Mouse (Mus musculus) limb, embryonic 15.5 days (tissue): ENCODE measurements around the gene Gfod2. TPM values are rescaled to one million over a fixed set of nuclear protein-coding genes. Genes with fewer than 3 reads are reported as not detected.

Source experiments
- ATAC-seq: fragments of 200-750 bp; cut with Nextera tagmentation; 2 replicates; pipeline ENCODE4 v1.8.0; 2017; ENCODE audit warnings: low read depth, moderate TSS enrichment; ENCODE audit not compliant: insufficient number of reproducible peaks, low FRiP score, low TSS enrichment
- H3K27ac ChIP-seq: fragments of 300-500 bp; sonication (generic); 2 replicates; pipeline ENCODE4 v1.5.1; 2015; ENCODE audit warnings: moderate library complexity, mild to moderate bottlenecking, inconsistent platforms
- H3K27me3 ChIP-seq: fragments of 300-500 bp; sonication (generic); 2 replicates; pipeline ENCODE4 v1.6.1; 2015; ENCODE audit warnings: inconsistent platforms
- H3K36me3 ChIP-seq: fragments of 300-500 bp; sonication (generic); 2 replicates; pipeline ENCODE4 v1.6.1; 2015; ENCODE audit warnings: inconsistent platforms
- H3K4me1 ChIP-seq: fragments of 300-500 bp; sonication (generic); 2 replicates; pipeline ENCODE4 v1.6.1; 2015; ENCODE audit warnings: inconsistent platforms
- H3K4me2 ChIP-seq: fragments of 300-500 bp; sonication (generic); 2 replicates; pipeline ENCODE4 v1.6.1; 2015; ENCODE audit warnings: mild to moderate bottlenecking, inconsistent platforms
- H3K4me3 ChIP-seq: fragments of 300-500 bp; sonication (generic); 2 replicates; pipeline ENCODE4 v1.5.1; 2015; ENCODE audit warnings: mild to moderate bottlenecking, inconsistent platforms
- H3K9ac ChIP-seq: fragments of 300-500 bp; sonication (generic); 2 replicates; pipeline ENCODE4 v1.6.1; 2015; ENCODE audit warnings: inconsistent platforms
- H3K9me3 ChIP-seq: fragments of 300-500 bp; sonication (generic); 2 replicates; pipeline ENCODE4 v1.6.1; 2016; ENCODE audit warnings: inconsistent platforms
- WGBS: fragments of 180-500 bp; shearing (Covaris S2); methylation state at CpG from one replicate; pipeline ENCODE4 v1.1.7; 2015; 5-methylcytosine and 5-hydroxymethylcytosine counted together
- polyA plus RNA-seq: library from polyadenylated mRNA; unstranded; fragments of >200 nt; fragmentation: Nextera tagmentation; extraction: Ambion mirVana; gene quantifications from 2 replicates; pipeline ENCODE4 v1.2.1, GENCODE M21; 2015

Gene Gfod2
- polyA plus RNA-seq, 1 experiment from 2014 or later: 20.1 TPM

GRCm38 (mm10) chr8:105689256-105689982 is 69.0 kb downstream of the Gfod2 start:
- Histone ChIP-seq H3K4me2 (no peak overlapping the region), H3K4me1 (peaks cover 22% of the 10 kb centered on the region), H3K9me3 (no peaks in the 10 kb centered on the region), H3K9ac (no peak overlapping the region), H3K27ac (no peak overlapping the region), H3K36me3 (0 out of 2 replicates have a peak, but pooled peaks cover 4% of the 10 kb centered on the region), H3K4me3 (no peak overlapping the region), H3K27me3 (peaks cover 5% of the 10 kb centered on the region)
- no peak for ATAC-seq
- 59% methylated on average over 35 of the region's 35 CpGs for WGBS

GRCm38 (mm10) chr8:105688242-105688752 is 70.2 kb downstream of the Gfod2 start:
- Histone ChIP-seq H3K9me3 (no peaks in the 10 kb centered on the region), H3K9ac (no peak overlapping the region), H3K27me3 (no peaks in the 10 kb centered on the region; the same call in 1 of the 2 replicates), H3K27ac (no peak overlapping the region), H3K4me2 (no peak overlapping the region), H3K4me1 (peaks cover 12% of the 10 kb centered on the region), H3K36me3 (peaks cover 16% of the 10 kb centered on the region), H3K4me3 (no peak overlapping the region)
- 69% methylated on average over 14 of the region's 14 CpGs for WGBS
- ATAC-seq: no peak

DNA sequence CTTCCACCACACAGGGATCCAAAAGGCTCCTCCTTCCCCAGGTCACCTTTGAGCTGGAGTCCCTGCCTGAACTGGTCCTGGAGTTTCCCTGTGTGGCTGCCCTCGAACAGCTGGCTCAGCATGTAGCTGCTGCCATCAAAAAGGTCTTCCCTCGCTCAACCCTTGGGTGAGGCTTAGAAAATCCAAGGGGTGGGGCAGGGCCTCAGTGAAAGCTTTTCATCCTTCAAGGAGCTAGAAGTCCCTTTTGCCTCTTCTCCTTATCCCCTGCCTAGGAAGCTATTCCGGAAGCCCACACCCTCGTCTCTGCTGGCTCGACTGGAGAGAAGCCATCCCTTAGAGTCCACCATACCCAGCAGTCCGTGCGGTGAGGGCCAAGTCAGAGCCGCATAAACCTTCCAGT is 71.0 kb downstream of the Gfod2 start:
- H3K9ac ChIP-seq: no peak overlapping the region
- no peak for ATAC-seq
- 63% methylated on average over 8 of the region's 8 CpGs for WGBS

DNA sequence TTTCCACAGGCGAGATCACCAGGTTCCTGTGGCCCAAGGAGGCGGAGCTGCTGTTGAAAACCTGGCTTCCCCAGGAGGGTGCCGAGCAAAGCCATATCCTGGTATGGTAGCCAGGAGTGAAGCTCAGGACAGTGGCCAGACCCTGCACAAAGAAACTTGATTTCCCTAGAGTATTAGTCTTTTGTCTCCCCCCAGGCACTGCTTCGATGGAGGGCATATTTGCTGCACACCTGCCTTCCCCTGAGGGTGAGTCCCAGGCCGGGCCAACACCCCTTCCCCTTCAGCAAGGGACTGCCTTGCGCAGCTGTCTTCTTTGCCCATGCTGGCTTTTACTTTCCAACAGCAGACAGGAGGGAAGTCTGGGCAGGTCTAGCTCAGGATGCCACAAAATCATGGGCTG is 71.9 kb downstream of the Gfod2 start:
- H3K27ac ChIP-seq: no peak overlapping the region
- H3K9me3 ChIP-seq: no peaks in the 10 kb centered on the region
- peaks cover 32% of the 10 kb centered on the region for H3K36me3 ChIP-seq
- H3K27me3 ChIP-seq: no peaks in the 10 kb centered on the region; the same call in 1 of the 2 replicates
- peaks cover 12% of the 10 kb centered on the region for H3K4me1 ChIP-seq
- WGBS: 50% methylated on average over 6 of the region's 6 CpGs
- H3K4me2 ChIP-seq: no peak overlapping the region
- no peak for ATAC-seq
- H3K9ac ChIP-seq: no peak overlapping the region
- no peak overlapping the region for H3K4me3 ChIP-seq

More for the DNA sequence above, 71.0 kb downstream of the Gfod2 start:
- no peaks in the 10 kb centered on the region; the same call in 1 of the 2 replicates for H3K27me3 ChIP-seq
- peaks cover 12% of the 10 kb centered on the region for H3K4me1 ChIP-seq
- H3K9me3 ChIP-seq: no peaks in the 10 kb centered on the region
- H3K4me2 ChIP-seq: no peak overlapping the region
- H3K27ac ChIP-seq: no peak overlapping the region
- no peak overlapping the region for H3K4me3 ChIP-seq
- peaks cover 23% of the 10 kb centered on the region for H3K36me3 ChIP-seq

DNA sequence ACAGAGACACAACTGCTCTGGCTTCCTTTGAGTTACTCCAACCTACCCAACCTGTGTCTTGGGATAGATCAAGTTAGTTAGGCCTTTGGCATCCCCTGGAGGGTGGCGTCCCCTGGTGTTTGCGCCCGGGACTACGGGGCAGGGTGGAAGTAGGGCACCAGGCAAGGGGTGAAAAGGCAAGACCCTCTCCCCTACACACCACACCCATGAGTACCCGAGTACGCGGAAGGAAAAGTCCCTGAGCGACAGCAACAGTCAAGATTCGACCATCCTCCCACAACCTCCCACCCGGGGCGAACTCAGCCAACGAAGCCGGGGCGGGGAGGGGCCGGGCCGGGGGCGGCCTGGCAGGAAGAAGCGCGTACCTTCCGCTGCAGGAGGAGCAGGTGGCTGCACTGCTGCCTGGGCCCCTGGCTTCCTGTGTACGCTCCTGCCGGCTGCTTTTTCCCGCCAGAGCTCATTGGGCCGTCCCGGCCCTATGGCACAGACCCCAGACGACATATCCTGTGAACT is 72.6 kb downstream of the Gfod2 start, which contains the start of gene Carmil2:
Carmil2 (plus strand) TSS at position 479 of the 513 bp plus-strand sequence.
- Histone ChIP-seq H3K9me3 (no peaks in the 10 kb centered on the region), H3K27ac (no peak within 1 kb of the TSS), H3K36me3 (peaks cover 39% of the 10 kb centered on the region), H3K4me3 (peak within 1 kb of the TSS; percentile 20), H3K4me2 (peak within 1 kb of the TSS; percentile 48), H3K4me1 (peaks cover 12% of the 10 kb centered on the region), H3K9ac (0 out of 2 replicates have a peak within 1 kb of the TSS, but pooled peaks have one; percentile 2), H3K27me3 (no peaks in the 10 kb centered on the region; the same call in 1 of the 2 replicates)
- ATAC-seq: 0 out of 2 replicates have a peak, but pooled peaks have one; percentile 31
- WGBS: 6% methylated on average over 25 of the region's 26 CpGs

DNA sequence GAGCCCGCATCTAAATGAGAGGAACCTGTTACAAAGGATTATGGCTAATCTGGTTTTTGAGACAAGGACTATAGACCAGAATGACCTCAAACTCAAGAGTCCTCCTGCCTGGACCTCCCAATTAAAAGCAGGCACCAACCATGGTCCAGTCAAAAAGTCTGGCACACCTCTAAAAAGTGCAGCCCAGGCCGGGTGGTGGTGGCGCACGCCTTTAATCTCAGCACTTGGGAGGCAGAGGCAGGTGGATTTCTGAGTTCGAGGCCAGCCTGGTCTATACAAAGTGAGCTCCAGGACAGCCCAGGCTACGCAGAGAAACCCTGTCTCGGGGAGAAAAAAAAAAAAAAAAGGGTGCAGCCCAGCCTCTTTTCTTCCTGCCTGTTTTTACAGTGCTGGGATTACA is 73.1 kb downstream of the Gfod2 start:
- 63% methylated on average over 7 of the region's 7 CpGs for WGBS
- Histone ChIP-seq H3K27ac (no peak overlapping the region), H3K4me3 (no peak overlapping the region), H3K36me3 (peaks cover 44% of the 10 kb centered on the region), H3K4me2 (no peak overlapping the region), H3K9me3 (no peaks in the 10 kb centered on the region), H3K4me1 (peaks cover 12% of the 10 kb centered on the region), H3K9ac (no peak overlapping the region), H3K27me3 (no peaks in the 10 kb centered on the region; the same call in 1 of the 2 replicates)
- no peak for ATAC-seq

- no peak overlapping the region for H3K4me3 ChIP-seq
- no peaks in the 10 kb centered on the region for H3K9me3 ChIP-seq
- no peak overlapping the region for H3K27ac ChIP-seq
- no peak overlapping the region for H3K4me2 ChIP-seq
- 84% methylated on average over 1 of the region's 1 CpGs for WGBS
- ATAC-seq: no peak
- peaks cover 93% of the 10 kb centered on the region for H3K36me3 ChIP-seq
- no peak overlapping the region for H3K9ac ChIP-seq
- no peaks in the 10 kb centered on the region for H3K4me1 ChIP-seq
- no peaks in the 10 kb centered on the region for H3K27me3 ChIP-seq
Measured at GRCm38 (mm10) chr8:105677891-105678290, 80.6 kb downstream of the Gfod2 start.

Other genes with a start within 250 kb of the Gfod2 start
- 1.2 and 1.9 TPM in 2 replicates for gene Hsd11b2, start 239.9 kb downstream of the Gfod2 start, polyA plus RNA-seq
- gene Atp6v0d1, start 192.6 kb downstream of the Gfod2 start, polyA plus RNA-seq: 97.4 and 103 TPM in 2 replicates
- 20.9 and 24.6 TPM in 2 replicates for gene Ripor1, start 153.4 kb downstream of the Gfod2 start, polyA plus RNA-seq
- 93.8 and 108 TPM in 2 replicates for gene Ctcf, start 122.1 kb downstream of the Gfod2 start, polyA plus RNA-seq
- 1.8 and 2.4 TPM in 2 replicates for gene Agrp, start 121.3 kb downstream of the Gfod2 start, polyA plus RNA-seq
- gene Carmil2, start 72.4 kb downstream of the Gfod2 start, polyA plus RNA-seq: 0.47 and 0.58 TPM in 2 replicates
- 62.6 and 63.2 TPM in 2 replicates for gene Acd, start 57.6 kb downstream of the Gfod2 start, polyA plus RNA-seq
- 15.2 and 17.5 TPM in 2 replicates for gene Pard6a, start 57.5 kb downstream of the Gfod2 start, polyA plus RNA-seq
- 0.12 TPM in 1 of 2 replicates, not detected in the other for gene 4933405L10Rik, start 51.0 kb downstream of the Gfod2 start, polyA plus RNA-seq
- gene Enkd1, start 50.5 kb downstream of the Gfod2 start, polyA plus RNA-seq: 21.7 and 23.0 TPM in 2 replicates
- 11.1 and 11.7 TPM in 2 replicates for gene Ranbp10, start 68.7 kb upstream of the Gfod2 start, polyA plus RNA-seq
- gene Tsnaxip1, start 69.1 kb upstream of the Gfod2 start, polyA plus RNA-seq: 0.28 and 0.47 TPM in 2 replicates
- 42.3 and 44.7 TPM in 2 replicates for gene Cenpt, start 94.6 kb upstream of the Gfod2 start, polyA plus RNA-seq
- 71.2 and 73.0 TPM in 2 replicates for gene Thap11, start 96.5 kb upstream of the Gfod2 start, polyA plus RNA-seq
- 195 and 202 TPM in 2 replicates for gene Nutf2, start 101.9 kb upstream of the Gfod2 start, polyA plus RNA-seq
- gene Edc4, start 122.2 kb upstream of the Gfod2 start, polyA plus RNA-seq: 47.3 and 49.5 TPM in 2 replicates
- gene Nrn1l, start 134.9 kb upstream of the Gfod2 start, polyA plus RNA-seq: 0.26 and 0.41 TPM in 2 replicates
- 36.1 and 38.6 TPM in 2 replicates for gene Pskh1, start 141.8 kb upstream of the Gfod2 start, polyA plus RNA-seq
- 0.96 and 1.1 TPM in 2 replicates for gene Ctrl, start 175.2 kb upstream of the Gfod2 start, polyA plus RNA-seq
- gene Psmb10, start 179.8 kb upstream of the Gfod2 start, polyA plus RNA-seq: 30.0 and 30.7 TPM in 2 replicates
- gene Lcat, start 184.7 kb upstream of the Gfod2 start, polyA plus RNA-seq: 3.1 and 3.2 TPM in 2 replicates
- gene Slc12a4, start 207.4 kb upstream of the Gfod2 start, polyA plus RNA-seq: 57.6 and 62.7 TPM in 2 replicates
- not detected in 2 replicates for gene Dpep3, start 220.8 kb upstream of the Gfod2 start, polyA plus RNA-seq
- gene Dus2, start 232.7 kb upstream of the Gfod2 start, polyA plus RNA-seq: 22.3 and 25.2 TPM in 2 replicates
- gene Dpep2nb, start 247.3 kb upstream of the Gfod2 start, polyA plus RNA-seq: not detected in 2 replicates